Mouse (Mus musculus) lung, postnatal 36 days (tissue): Measurements from ENCODE around the gene Zfp691.

Experiments
- DNase-seq: peaks from one replicate; pipeline ENCODE4 v3.0.0; 2022; ENCODE audit warnings: mixed read lengths

The Zfp691 gene

GRCm38 (mm10) chr4:119173851-119174453 lies at the start of gene Zfp691:
Gene Zfp691 (minus strand): TSS chr4:119174195.
- peak; percentile 99 for DNase-seq

- peak; percentile 65 for DNase-seq
Measured at GRCm38 (mm10) chr4:119223696-119224095, 49.7 kb upstream of the Zfp691 start.

- DNase-seq: no peak
Measured at GRCm38 (mm10) chr4:119218169-119218568, 44.2 kb upstream of the Zfp691 start, which contains the start of gene Tmem269. Gene Tmem269 (minus strand): TSS chr4:119218217.

GRCm38 (mm10) chr4:119216667-119217066 lies 42.7 kb upstream of the Zfp691 start:
- DNase-seq: no peak

GRCm38 (mm10) chr4:119204672-119205071 lies 30.7 kb upstream of the Zfp691 start:
- DNase-seq: peak; percentile 67

- no peak for DNase-seq
Measured at GRCm38 (mm10) chr4:119198105-119198504, 24.1 kb upstream of the Zfp691 start.

GRCm38 (mm10) chr4:119195582-119196320 lies 21.8 kb upstream of the Zfp691 start:
- peak; percentile 12 for DNase-seq

GRCm38 (mm10) chr4:119194909-119195581 lies 21.1 kb upstream of the Zfp691 start, which contains the start of gene Svbp:
Gene Svbp (plus strand): TSS chr4:119195306.
- peak; percentile 84 for DNase-seq

- DNase-seq: no peak
Measured at GRCm38 (mm10) chr4:119192757-119193156, 18.8 kb upstream of the Zfp691 start.

GRCm38 (mm10) chr4:119191273-119191672 lies 17.3 kb upstream of the Zfp691 start:
- no peak for DNase-seq

GRCm38 (mm10) chr4:119190618-119191017 lies 16.6 kb upstream of the Zfp691 start:
- DNase-seq: no peak

GRCm38 (mm10) chr4:119189864-119190263 lies 15.9 kb upstream of the Zfp691 start, which contains the start of gene Ermap:
Gene Ermap (minus strand): TSS chr4:119190011.
- DNase-seq: no peak

GRCm38 (mm10) chr4:119189392-119189791 lies 15.4 kb upstream of the Zfp691 start:
- no peak for DNase-seq

GRCm38 (mm10) chr4:119188060-119188785 lies 14.2 kb upstream of the Zfp691 start:
- DNase-seq: no peak

- no peak for DNase-seq
Measured at GRCm38 (mm10) chr4:119185771-119186170, 11.8 kb upstream of the Zfp691 start.

GRCm38 (mm10) chr4:119183525-119183924 lies 9.5 kb upstream of the Zfp691 start:
- DNase-seq: no peak

- DNase-seq: peak; percentile 53
Measured at GRCm38 (mm10) chr4:119181456-119181855, 7.5 kb upstream of the Zfp691 start.

GRCm38 (mm10) chr4:119180133-119180707 lies 6.2 kb upstream of the Zfp691 start:
- DNase-seq: no peak

GRCm38 (mm10) chr4:119178331-119178730 lies 4.3 kb upstream of the Zfp691 start:
- DNase-seq: peak; percentile 34

GRCm38 (mm10) chr4:119177702-119178101 lies 3.7 kb upstream of the Zfp691 start:
- peak; percentile 44 for DNase-seq

GRCm38 (mm10) chr4:119172919-119173650 lies 910 bp downstream of the Zfp691 start:
- DNase-seq: no peak

GRCm38 (mm10) chr4:119167663-119168062 lies 6.3 kb downstream of the Zfp691 start:
- DNase-seq: peak; percentile 94
